11 mouse cellular contexts compared by ENCODE assay signal in genomic region chr13:110318746-110319145, GRCm38 (mm10). TPM values are rescaled to one million over a fixed set of nuclear protein-coding genes. Genes with fewer than 3 reads are reported as not detected.
A peak's percentile ranks its signal among the peaks of the same experiment; 100 is the strongest.
DNase-seq lines count a peak whose midpoint lies in the region; ATAC-seq lines count a peak whose summit lies in the region.
"Had no signal": no experiment of that assay in that cellular context is flagged by ENCODE, and none has a peak within 500 bp of the region (broad histone marks: within the 10 kb centered on the region; RNA-seq: fewer than 3 reads in every experiment).

No protein-coding gene starts in this region.

- H3K4me2 ChIP-seq in embryonic facial prominence, embryonic 14.5 days (ENCODE audit: low read depth, low read length), result no peak overlapping the region
- H3K4me2 ChIP-seq: midbrain, embryonic 12.5 days had no signal

- WGBS in embryonic facial prominence, embryonic 14.5 days, result 65% methylated on average over 4 of the region's 4 CpGs
- 77% methylated on average over 4 of the region's 4 CpGs for WGBS in embryonic facial prominence, embryonic 10.5 days

- H3K27ac ChIP-seq in embryonic facial prominence, embryonic 14.5 days (replicated peaks; ENCODE audit: low read depth, low read length), result no peak overlapping the region
- H3K27ac ChIP-seq in embryonic facial prominence, embryonic 10.5 days (replicated peaks), result no peak overlapping the region
- H3K27ac ChIP-seq: midbrain, embryonic 12.5 days had no signal

- ATAC-seq in embryonic facial prominence, embryonic 14.5 days (ENCODE audit: low read depth), result no peak

- H3K27me3 ChIP-seq in embryonic facial prominence, embryonic 14.5 days (replicated peaks; ENCODE audit: control insufficient read depth, insufficient read depth, low read length), result no peaks in the 10 kb centered on the region
- H3K27me3 ChIP-seq in embryonic facial prominence, embryonic 10.5 days (replicated peaks; ENCODE audit: low read depth, poor library complexity, severe bottlenecking), result no peaks in the 10 kb centered on the region
- H3K27me3 ChIP-seq: midbrain, embryonic 12.5 days had no signal

- no peak overlapping the region for H3K4me3 ChIP-seq in embryonic facial prominence, embryonic 14.5 days (ENCODE audit: low read depth, low read length)
- H3K4me3 ChIP-seq in embryonic facial prominence, embryonic 10.5 days, result no peak overlapping the region
- H3K4me3 ChIP-seq: midbrain, embryonic 12.5 days had no signal

- H3K36me3 ChIP-seq in embryonic facial prominence, embryonic 14.5 days (ENCODE audit: control insufficient read depth, insufficient read depth, low read length), result no peaks in the 10 kb centered on the region
- H3K36me3 ChIP-seq in embryonic facial prominence, embryonic 10.5 days (replicated peaks), result no peaks in the 10 kb centered on the region
- H3K36me3 ChIP-seq: midbrain, embryonic 12.5 days had no signal

- peak; percentile 19 for DNase-seq in embryonic facial prominence, embryonic 14.5 days (ENCODE audit: low spot score)
- DNase-seq in embryonic facial prominence, embryonic 10.5 days (ENCODE audit: low spot score), result no peak
- peak; percentile 9 to 27 for DNase-seq in left cerebral cortex, adult 18-20 months (ENCODE audit: low spot score in 2 of 2)
- DNase-seq in left cerebral cortex, adult 11 months (ENCODE audit: low spot score), result no peak
- DNase-seq in frontal cortex, postnatal 36 days (ENCODE audit: low spot score in 2 of 2), result peak; percentile 8 to 29
- peak; percentile 18 to 26 for DNase-seq in lung, postnatal 4 days
- DNase-seq in yolk sac, embryonic 10.5 days (ENCODE audit: low spot score), result no peak
- no peak for DNase-seq in thymus, postnatal 4 days

- no peaks in the 10 kb centered on the region for H3K4me1 ChIP-seq in embryonic facial prominence, embryonic 14.5 days (ENCODE audit: control insufficient read depth, insufficient read depth, low read length)
- H3K4me1 ChIP-seq in embryonic facial prominence, embryonic 10.5 days, result no peaks in the 10 kb centered on the region
- H3K4me1 ChIP-seq: midbrain, embryonic 12.5 days had no signal

- no peaks in the 10 kb centered on the region for H3K9me3 ChIP-seq in embryonic facial prominence, embryonic 14.5 days (ENCODE audit: control insufficient read depth, low read length)
- no peaks in the 10 kb centered on the region for H3K9me3 ChIP-seq in embryonic facial prominence, embryonic 10.5 days
- H3K9me3 ChIP-seq: midbrain, embryonic 12.5 days had no signal

- H3K9ac ChIP-seq in embryonic facial prominence, embryonic 14.5 days (ENCODE audit: low read depth, low read length), result no peak overlapping the region
- H3K9ac ChIP-seq: midbrain, embryonic 12.5 days had no signal

RNA-seq across cellular contexts. Expression of gene Rab3c, which starts 38.0 kb away (rescaled TPM):
- 2.9 and 3.0 TPM in 2 replicates for polyA plus RNA-seq in embryonic facial prominence, embryonic 14.5 days (2014; fragmentation: Nextera tagmentation; extraction: Ambion mirVana)
- 2.9 TPM in 2 replicates for polyA plus RNA-seq in embryonic facial prominence, embryonic 10.5 days (2016; fragmentation: Nextera tagmentation; extraction: Ambion mirVana)
- total RNA-seq in left cerebral cortex, adult 18-20 months (2021), result 100 to 1,000 TPM; 170 to 177 TPM

RNA-seq across cellular contexts. Expression of gene Gapt, which starts 38.3 kb away (rescaled TPM):
- 0.36 and 0.39 TPM in 2 replicates for polyA plus RNA-seq in embryonic facial prominence, embryonic 14.5 days (2014; fragmentation: Nextera tagmentation; extraction: Ambion mirVana)
- polyA plus RNA-seq in embryonic facial prominence, embryonic 10.5 days (2016; fragmentation: Nextera tagmentation; extraction: Ambion mirVana), result 0.14 and 0.27 TPM in 2 replicates
- total RNA-seq in left cerebral cortex, adult 18-20 months (2021), result not detected
- total RNA-seq: layer of hippocampus, adult 8-10 months had no signal
- polyA plus RNA-seq: forebrain, embryonic 11.5 days had no signal

Comparison
In these comparisons a context has a peak if more than half of its experiments do, and no peak if none do; other contexts are left out.
1. DNase-seq: peak in embryonic facial prominence, embryonic 14.5 days (single experiment), left cerebral cortex, adult 18-20 months (2 of 2), frontal cortex, postnatal 36 days (2 of 2) and lung, postnatal 4 days (2 of 2); none in embryonic facial prominence, embryonic 10.5 days (single experiment), left cerebral cortex, adult 11 months (single experiment), yolk sac, embryonic 10.5 days (single experiment) and thymus, postnatal 4 days (single experiment).